Mouse (Mus musculus) lung, embryonic 14.5 days (tissue): ENCODE results near the gene Maml1. TPM values are rescaled to one million over a fixed set of nuclear protein-coding genes. Genes with fewer than 3 reads are reported as not detected.

Experiments used
- ATAC-seq: fragments of 200-750 bp; cut with Nextera tagmentation; 2 replicates; pipeline ENCODE4 v1.8.0; 2017; ENCODE audit warnings: mild to moderate bottlenecking, moderate TSS enrichment, moderate library complexity; ENCODE audit not compliant: insufficient read depth
- DNase-seq: peaks from one replicate; pipeline ENCODE4 v3.0.0-alpha.2; 2015
- H3K27ac ChIP-seq: fragments of 300-500 bp; sonication (generic); 2 replicates; pipeline ENCODE4 v1.5.1; 2014; ENCODE audit warnings: low read depth, mild to moderate bottlenecking, moderate library complexity
- H3K27me3 ChIP-seq: fragments of 300-500 bp; sonication (generic); 2 replicates; pipeline ENCODE4 v1.6.1; 2014; ENCODE audit warnings: low read length, control low read depth; ENCODE audit not compliant: insufficient read depth
- H3K36me3 ChIP-seq: fragments of 300-500 bp; sonication (generic); 2 replicates; pipeline ENCODE4 v1.6.1; 2014; ENCODE audit warnings: control low read depth; ENCODE audit not compliant: insufficient read depth
- H3K4me1 ChIP-seq: fragments of 300-500 bp; sonication (generic); 2 replicates; pipeline ENCODE4 v1.6.1; 2014; ENCODE audit warnings: antibody characterized with exemption, control low read depth; ENCODE audit not compliant: insufficient read depth
- H3K4me2 ChIP-seq: fragments of 300-500 bp; sonication (generic); 2 replicates; pipeline ENCODE4 v1.6.1; 2014; ENCODE audit warnings: mild to moderate bottlenecking
- H3K4me3 ChIP-seq: fragments of 300-500 bp; sonication (generic); 2 replicates; pipeline ENCODE4 v1.5.1; 2014; ENCODE audit warnings: low read depth, low read length
- H3K9ac ChIP-seq: fragments of 300-500 bp; sonication (generic); 2 replicates; pipeline ENCODE4 v1.6.1; 2014
- H3K9me3 ChIP-seq: fragments of 300-500 bp; sonication (generic); 2 replicates; pipeline ENCODE4 v1.6.1; 2016; ENCODE audit warnings: low read depth, low read length, control low read depth
- CTCF ChIP-seq: IDR thresholded peaks from 2 replicates; pipeline ENCODE4 v1.5.1; 2016; ENCODE audit warnings: antibody characterized with exemption, low read depth
- WGBS: fragments of 180-500 bp; shearing (Covaris S2); extraction: QIAGEN DNeasy Blood & Tissue Kit; methylation state at CpG from one replicate; pipeline ENCODE4 v1.1.7; 2014; 5-methylcytosine and 5-hydroxymethylcytosine counted together
- polyA plus RNA-seq: library from polyadenylated mRNA; unstranded; fragments of >200 nt; fragmentation: Nextera tagmentation; extraction: Ambion mirVana; gene quantifications from 2 replicates; pipeline ENCODE4 v1.2.1, GENCODE M21; 2014

The Maml1 gene
- polyA plus RNA-seq, 1 experiment from 2014 or later = 11.1 TPM

DNA sequence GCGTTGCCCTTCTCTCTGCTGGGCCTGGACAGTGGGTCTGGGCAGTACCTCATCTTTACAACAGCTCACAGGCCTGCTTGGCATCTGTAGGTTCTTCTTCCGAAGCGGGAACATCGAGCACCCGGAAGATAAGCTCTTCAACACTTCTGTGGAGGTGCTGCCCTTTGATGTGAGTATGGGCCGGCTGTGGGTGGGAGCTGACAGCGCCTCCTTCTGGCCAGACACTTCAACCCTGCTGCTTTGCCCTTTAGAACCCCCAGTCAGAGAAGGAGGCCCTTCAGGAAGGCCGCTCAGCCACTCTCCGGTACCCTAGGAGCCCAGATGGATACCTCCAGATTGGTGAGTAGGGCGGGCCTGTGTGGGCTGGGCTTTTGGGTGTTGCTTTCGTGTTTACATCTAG is 58.1 kb downstream of the Maml1 start:
- H3K4me3 ChIP-seq = no peak overlapping the region
- WGBS = 81% methylated on average over 11 of the region's 11 CpGs
- TF ChIP-seq CTCF = no peak
- H3K9me3 ChIP-seq = no peaks in the 10 kb centered on the region
- DNase-seq (no peak), ATAC-seq (no peak)
- H3K36me3 ChIP-seq = peaks cover 47% of the 10 kb centered on the region
- peaks cover 5% of the 10 kb centered on the region; the same call in 1 of the 2 replicates for H3K4me1 ChIP-seq
- H3K4me2 ChIP-seq = no peak overlapping the region
- H3K27me3 ChIP-seq = peaks cover 17% of the 10 kb centered on the region; the same call in 1 of the 2 replicates
- H3K9ac ChIP-seq = no peak overlapping the region
- H3K27ac ChIP-seq = no peak overlapping the region

GRCm38 (mm10) chr11:50233022-50233421 is 59.1 kb downstream of the Maml1 start:
- Histone ChIP-seq H3K36me3 (peaks cover 47% of the 10 kb centered on the region), H3K9me3 (no peaks in the 10 kb centered on the region), H3K27me3 (peaks cover 13% of the 10 kb centered on the region; the same call in 1 of the 2 replicates), H3K9ac (no peak overlapping the region), H3K4me3 (no peak overlapping the region), H3K4me2 (no peak overlapping the region), H3K4me1 (peaks cover 9% of the 10 kb centered on the region; the same call in 1 of the 2 replicates), H3K27ac (no peak overlapping the region)
- ATAC-seq = no peak
- no peak for TF ChIP-seq CTCF
- WGBS = 94% methylated on average over 13 of the region's 13 CpGs
- no peak for DNase-seq

- WGBS = 25% methylated on average over 8 of the region's 8 CpGs
- ATAC-seq (no peak), DNase-seq (peak; percentile 90)
- Histone ChIP-seq H3K9me3 (no peaks in the 10 kb centered on the region), H3K9ac (no peak overlapping the region), H3K36me3 (peaks cover 47% of the 10 kb centered on the region), H3K27ac (no peak overlapping the region), H3K4me2 (peak overlapping the region; percentile 58), H3K4me1 (peaks cover 16% of the 10 kb centered on the region), H3K27me3 (no peaks in the 10 kb centered on the region), H3K4me3 (no peak overlapping the region; the same call in 1 of the 2 replicates)
- peak; percentile 69 for TF ChIP-seq CTCF
Observed at GRCm38 (mm10) chr11:50231411-50231810, 60.7 kb downstream of the Maml1 start.

GRCm38 (mm10) chr11:50230481-50231304 is 61.4 kb downstream of the Maml1 start:
- no peak for DNase-seq
- H3K9ac ChIP-seq = peak overlapping the region; percentile 6; the same call in 1 of the 2 replicates
- H3K36me3 ChIP-seq = peaks cover 47% of the 10 kb centered on the region
- peak overlapping the region; percentile 58 for H3K4me2 ChIP-seq
- 38% methylated on average over 45 of the region's 45 CpGs for WGBS
- no peak for TF ChIP-seq CTCF
- ATAC-seq = peak; percentile 28; the same call in 1 of the 2 replicates
- H3K4me1 ChIP-seq = peaks cover 23% of the 10 kb centered on the region
- H3K4me3 ChIP-seq = peak overlapping the region; percentile 22
- no peaks in the 10 kb centered on the region for H3K27me3 ChIP-seq
- H3K27ac ChIP-seq = no peak overlapping the region
- no peaks in the 10 kb centered on the region for H3K9me3 ChIP-seq

DNA sequence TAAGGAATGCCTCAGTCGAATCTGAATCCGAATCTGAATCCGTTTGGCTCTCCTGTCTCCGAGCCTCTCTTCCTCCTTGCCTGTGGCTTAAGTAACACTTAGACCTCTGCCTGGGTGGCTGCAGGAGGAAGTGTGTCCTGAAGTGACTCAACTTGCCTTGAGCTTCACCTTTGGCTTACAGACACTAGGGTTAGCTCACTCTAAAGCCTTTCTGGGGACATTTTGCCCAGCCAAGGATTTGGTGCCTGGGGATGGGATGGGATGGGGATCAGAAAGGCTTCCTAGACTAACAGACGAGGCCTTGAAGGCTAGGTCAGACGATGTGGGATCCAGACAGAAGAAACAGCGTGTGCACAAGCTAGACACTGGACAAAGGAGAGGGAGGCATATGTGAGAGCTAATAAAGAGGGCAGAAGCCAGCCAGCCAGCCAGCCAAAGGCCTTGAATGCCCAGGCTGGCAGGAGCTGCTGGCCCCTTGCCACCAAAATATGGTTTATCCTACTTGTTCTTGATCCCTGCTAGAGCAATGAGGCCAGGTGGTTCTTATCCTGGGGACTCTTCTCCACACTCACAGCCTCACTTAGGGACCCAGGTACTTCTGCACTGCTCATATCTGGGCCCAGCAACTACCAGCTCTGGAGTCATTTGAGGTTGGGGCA is 62.7 kb downstream of the Maml1 start:
- no peak overlapping the region for H3K9ac ChIP-seq
- ATAC-seq (no peak), DNase-seq (no peak)
- 47% methylated on average over 7 of the region's 7 CpGs for WGBS
- no peaks in the 10 kb centered on the region for H3K27me3 ChIP-seq
- no peak overlapping the region for H3K4me3 ChIP-seq
- H3K4me1 ChIP-seq = peaks cover 24% of the 10 kb centered on the region
- H3K27ac ChIP-seq = no peak overlapping the region
- H3K9me3 ChIP-seq = no peaks in the 10 kb centered on the region
- H3K4me2 ChIP-seq = no peak overlapping the region
- TF ChIP-seq CTCF = no peak
- H3K36me3 ChIP-seq = peaks cover 35% of the 10 kb centered on the region

- no peak for DNase-seq
Observed at GRCm38 (mm10) chr11:50228772-50229171, 63.3 kb downstream of the Maml1 start.

GRCm38 (mm10) chr11:50227736-50228135 is 64.4 kb downstream of the Maml1 start:
- Histone ChIP-seq H3K27me3 (no peaks in the 10 kb centered on the region), H3K27ac (no peak overlapping the region), H3K4me3 (no peak overlapping the region), H3K4me2 (peak overlapping the region; percentile 89; the same call in 1 of the 2 replicates), H3K9ac (no peak overlapping the region), H3K4me1 (peaks cover 24% of the 10 kb centered on the region), H3K36me3 (peaks cover 19% of the 10 kb centered on the region), H3K9me3 (no peaks in the 10 kb centered on the region)
- ATAC-seq (no peak), DNase-seq (no peak)
- WGBS = 83% methylated on average over 4 of the region's 4 CpGs
- no peak for TF ChIP-seq CTCF

More at GRCm38 (mm10) chr11:50228772-50229171, 63.3 kb downstream of the Maml1 start:
- no peak overlapping the region for H3K27ac ChIP-seq
- TF ChIP-seq CTCF = no peak
- H3K9ac ChIP-seq = 0 out of 2 replicates have a peak overlapping the region, but pooled peaks have one; percentile 9
- no peaks in the 10 kb centered on the region for H3K27me3 ChIP-seq
- peaks cover 29% of the 10 kb centered on the region for H3K36me3 ChIP-seq
- ATAC-seq = no peak
- peaks cover 24% of the 10 kb centered on the region for H3K4me1 ChIP-seq
- H3K9me3 ChIP-seq = no peaks in the 10 kb centered on the region
- H3K4me3 ChIP-seq = no peak overlapping the region
- no peak overlapping the region for H3K4me2 ChIP-seq
- 22% methylated on average over 3 of the region's 3 CpGs for WGBS
